Mouse (Mus musculus): ENCODE measurements at regions not wholly inside any gene's neighbourhood (a gene's known extent, or its start where the extent isn't known, plus 50 kb on each side); places are given as distances from the start of the nearest gene placed in this dataset.

DNA sequence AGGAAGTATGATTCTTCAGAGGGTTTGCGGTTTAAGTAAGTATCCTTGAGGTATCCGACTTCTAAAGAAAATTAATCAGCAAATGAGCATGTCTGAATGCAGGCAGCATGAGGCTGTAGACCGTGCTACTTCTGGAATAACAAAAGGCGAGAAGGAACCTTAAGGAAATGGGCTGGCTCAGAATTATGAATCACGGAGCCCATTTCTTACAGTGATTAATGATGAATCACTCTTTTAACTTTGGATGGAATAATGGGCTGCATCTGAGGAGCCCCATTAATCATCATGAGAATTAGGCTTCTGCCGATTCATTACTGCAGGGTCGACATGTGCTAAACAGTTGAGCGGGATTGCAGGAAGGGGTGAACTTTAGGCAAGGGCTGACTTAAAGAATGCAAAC lies 865.1 kb upstream of the Car8 start:
- Histone ChIP-seq H3K4me1 (peaks cover 10% of the 10 kb centered on the region), H3K36me3 (no peaks in the 10 kb centered on the region), H3K27ac (replicated peaks) (no peak overlapping the region), H3K9me3 (replicated peaks) (0 out of 2 replicates have a peak, but pooled peaks cover 9% of the 10 kb centered on the region), H3K4me3 (no peak overlapping the region), H3K27me3 (ENCODE audit: low read depth, poor library complexity, severe bottlenecking) (no peaks in the 10 kb centered on the region)
- no peak for DNase-seq (ENCODE audit: low spot score)
- 78% methylated on average over 8 of the region's 8 CpGs for WGBS

DNA sequence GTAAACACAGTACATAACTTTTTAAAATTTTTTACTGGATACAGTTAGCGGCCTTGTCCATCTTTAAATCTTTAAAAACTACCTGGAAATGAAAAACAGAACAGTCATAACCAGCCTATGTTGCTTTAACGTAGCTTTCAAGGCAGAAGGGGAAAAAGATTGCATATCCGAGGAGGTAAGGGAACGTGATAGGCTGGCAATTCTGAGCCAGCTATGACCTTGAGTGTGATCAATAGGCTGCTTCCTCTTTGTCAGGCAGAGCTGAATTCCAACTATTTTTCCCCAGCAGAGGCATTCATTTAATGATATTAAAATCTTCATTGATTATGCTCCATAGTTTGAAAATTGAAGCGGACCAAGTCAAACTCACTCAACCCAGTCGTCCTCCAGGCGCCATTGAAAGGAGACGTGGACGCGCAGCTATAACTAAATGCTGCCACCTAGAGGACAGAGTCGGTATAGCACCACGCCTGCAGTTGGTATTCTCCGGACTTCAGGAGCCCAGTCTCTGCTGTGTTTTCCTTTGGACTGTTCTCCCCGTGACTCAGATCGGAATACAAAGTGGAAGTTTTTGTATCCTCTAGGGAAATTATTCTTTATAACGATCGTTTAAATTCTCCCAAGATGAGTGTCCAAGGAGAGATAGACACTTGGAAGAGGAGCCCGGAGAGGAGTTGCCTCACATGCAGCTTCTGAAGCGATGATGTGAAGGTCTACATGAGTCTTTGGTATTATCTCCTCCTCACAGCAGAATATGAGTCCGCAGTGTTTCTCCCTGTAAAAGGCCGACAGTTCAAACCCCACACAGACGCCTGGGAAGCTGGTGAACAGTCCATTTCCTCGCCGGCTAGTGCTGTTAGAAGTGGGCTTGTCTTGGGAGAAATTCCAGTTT lies 858.2 kb upstream of the Car8 start:
- no peaks in the 10 kb centered on the region for H3K9me3 ChIP-seq (replicated peaks)
- peaks cover 43% of the 10 kb centered on the region for H3K4me1 ChIP-seq
- H3K4me3 ChIP-seq: peak overlapping the region; percentile 35
- no peaks in the 10 kb centered on the region for H3K27me3 ChIP-seq (ENCODE audit: low read depth, poor library complexity, severe bottlenecking)
- peak overlapping the region; percentile 75 for H3K27ac ChIP-seq (replicated peaks)
- no peaks in the 10 kb centered on the region for H3K36me3 ChIP-seq
- WGBS: 26% methylated on average over 24 of the region's 24 CpGs
- peak; percentile 89 for DNase-seq (ENCODE audit: low spot score)

DNA sequence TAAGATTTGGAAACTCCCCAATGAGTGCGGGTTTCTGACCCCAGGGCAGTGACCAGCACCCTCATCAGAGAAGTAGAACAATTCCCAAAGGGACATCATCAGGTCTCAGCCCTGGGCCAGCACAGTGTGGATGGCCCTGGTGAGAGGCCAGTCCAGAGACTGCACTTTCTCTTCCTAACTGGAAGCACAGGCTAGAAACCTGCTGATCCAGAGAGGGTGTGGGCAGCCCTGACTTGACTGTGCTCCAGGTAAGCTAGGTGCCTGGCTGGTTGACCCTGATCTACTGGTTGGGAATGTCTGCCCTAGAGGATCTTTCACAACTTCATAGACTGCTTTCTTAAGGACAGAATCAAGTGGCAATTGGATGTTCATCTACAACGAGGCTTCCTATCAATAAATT lies 857.4 kb upstream of the Car8 start:
- H3K27ac ChIP-seq (replicated peaks): peak overlapping the region; percentile 75
- H3K9me3 ChIP-seq (replicated peaks): no peaks in the 10 kb centered on the region
- 82% methylated on average over 2 of the region's 2 CpGs for WGBS
- DNase-seq (ENCODE audit: low spot score): no peak
- H3K27me3 ChIP-seq (ENCODE audit: low read depth, poor library complexity, severe bottlenecking): no peaks in the 10 kb centered on the region
- H3K4me1 ChIP-seq: peaks cover 43% of the 10 kb centered on the region
- H3K36me3 ChIP-seq: no peaks in the 10 kb centered on the region
- H3K4me3 ChIP-seq: peak overlapping the region; percentile 35; the same call in 1 of the 2 replicates

DNA sequence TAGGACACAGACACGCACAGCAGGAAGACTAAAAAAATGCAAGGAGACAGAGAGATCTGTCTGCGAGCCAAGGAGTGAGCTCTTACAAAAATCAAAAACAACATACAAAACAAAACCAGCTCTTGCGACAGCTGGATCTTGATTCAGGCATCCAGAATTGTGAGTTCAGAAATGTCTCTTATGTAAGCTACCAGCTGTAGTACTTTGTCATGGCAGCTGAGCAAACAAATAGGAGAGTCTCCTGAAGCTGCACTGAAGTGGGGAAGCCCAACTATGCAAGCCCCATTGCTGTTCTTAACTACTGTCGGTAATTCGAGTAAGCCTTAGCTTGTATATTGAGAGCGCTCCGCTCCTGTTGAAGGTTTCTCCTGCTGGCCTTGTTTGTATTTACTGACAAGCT lies 856.8 kb upstream of the Car8 start:
- no peak overlapping the region; the same call in 1 of the 2 replicates for H3K4me3 ChIP-seq
- peak overlapping the region; percentile 75 for H3K27ac ChIP-seq (replicated peaks)
- H3K27me3 ChIP-seq (ENCODE audit: low read depth, poor library complexity, severe bottlenecking): no peaks in the 10 kb centered on the region
- H3K9me3 ChIP-seq (replicated peaks): no peaks in the 10 kb centered on the region
- peaks cover 43% of the 10 kb centered on the region for H3K4me1 ChIP-seq
- H3K36me3 ChIP-seq: no peaks in the 10 kb centered on the region
- 59% methylated on average over 7 of the region's 7 CpGs for WGBS
- no peak for DNase-seq (ENCODE audit: low spot score)

DNA sequence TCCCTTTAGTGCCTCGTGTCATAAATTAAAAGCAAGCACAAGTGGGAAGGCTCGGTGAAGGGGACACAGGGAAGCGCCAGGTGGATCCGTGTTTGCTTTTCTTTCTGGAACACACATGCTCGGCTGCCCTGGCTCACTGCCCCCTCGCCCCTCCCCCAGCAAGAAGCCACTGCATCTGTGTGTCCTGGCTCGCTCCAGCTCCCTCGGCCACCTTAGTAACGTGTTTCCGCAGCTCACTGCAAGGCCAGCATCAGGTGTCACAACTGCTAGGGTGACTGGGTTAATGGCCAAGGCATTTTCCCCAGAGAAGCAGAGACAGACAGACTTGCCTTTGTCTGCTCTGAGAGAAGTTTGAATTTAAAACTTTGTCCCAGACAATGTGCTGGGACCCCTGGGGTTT lies 855.7 kb upstream of the Car8 start:
- peak; percentile 19 for DNase-seq (ENCODE audit: low spot score)
- H3K27me3 ChIP-seq (ENCODE audit: low read depth, poor library complexity, severe bottlenecking): no peaks in the 10 kb centered on the region
- H3K4me3 ChIP-seq: no peak overlapping the region
- peak overlapping the region; percentile 57 for H3K27ac ChIP-seq (replicated peaks)
- peaks cover 43% of the 10 kb centered on the region for H3K4me1 ChIP-seq
- no peaks in the 10 kb centered on the region for H3K9me3 ChIP-seq (replicated peaks)
- no peaks in the 10 kb centered on the region for H3K36me3 ChIP-seq
- 38% methylated on average over 10 of the region's 10 CpGs for WGBS

DNA sequence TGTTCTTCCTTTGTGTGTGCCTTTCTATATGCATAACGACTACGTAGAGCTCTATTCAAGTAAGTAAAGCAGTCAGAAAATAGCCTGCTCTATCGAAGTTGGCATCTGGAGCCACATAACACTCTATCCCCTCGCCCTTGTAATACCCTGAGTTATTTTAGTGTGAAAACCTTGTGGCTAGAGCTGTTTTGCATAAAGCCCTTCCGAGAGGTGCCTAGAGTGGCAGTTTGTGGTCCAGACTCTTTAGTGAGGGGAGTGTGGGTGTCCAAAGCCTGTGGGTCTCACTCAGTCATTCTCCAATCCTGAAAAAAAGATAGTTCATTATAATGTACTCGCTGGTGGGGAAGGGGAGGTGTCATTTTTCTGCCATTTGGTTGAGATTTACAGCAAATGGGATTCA lies 855.2 kb upstream of the Car8 start:
- WGBS: 75% methylated on average over 6 of the region's 6 CpGs

DNA sequence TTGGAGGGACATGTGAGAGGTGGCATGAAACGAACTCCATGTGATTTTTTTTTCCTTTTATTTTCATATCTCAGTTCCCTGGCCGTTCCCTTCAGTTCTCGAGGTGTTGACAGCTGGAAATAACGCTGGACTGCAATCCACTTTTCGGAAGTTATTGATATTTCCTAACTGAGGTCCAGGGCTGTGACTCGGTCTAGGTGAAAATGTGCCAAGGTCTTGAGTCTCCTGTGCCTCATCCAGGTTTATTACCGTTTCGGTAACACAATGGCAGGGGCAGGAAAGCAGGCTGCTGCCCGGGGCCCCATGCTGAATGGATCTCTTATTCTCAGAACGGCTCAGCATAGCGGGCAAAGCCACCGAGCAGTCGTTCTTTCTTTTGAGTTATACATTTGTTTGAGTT lies 844.7 kb upstream of the Car8 start:
- 83% methylated on average over 13 of the region's 13 CpGs for WGBS
- no peaks in the 10 kb centered on the region for H3K36me3 ChIP-seq
- H3K4me3 ChIP-seq: no peak overlapping the region
- H3K9me3 ChIP-seq (replicated peaks): no peaks in the 10 kb centered on the region
- H3K4me1 ChIP-seq: peaks cover 27% of the 10 kb centered on the region
- no peak for DNase-seq (ENCODE audit: low spot score)
- no peaks in the 10 kb centered on the region for H3K27me3 ChIP-seq (ENCODE audit: low read depth, poor library complexity, severe bottlenecking)
- no peak overlapping the region for H3K27ac ChIP-seq (replicated peaks)

More for the DNA sequence above, 855.2 kb upstream of the Car8 start:
- Histone ChIP-seq H3K4me1 (peaks cover 43% of the 10 kb centered on the region), H3K4me3 (no peak overlapping the region), H3K36me3 (no peaks in the 10 kb centered on the region), H3K27me3 (ENCODE audit: low read depth, poor library complexity, severe bottlenecking) (no peaks in the 10 kb centered on the region), H3K27ac (replicated peaks) (peak overlapping the region; percentile 57), H3K9me3 (replicated peaks) (no peaks in the 10 kb centered on the region)
- no peak for DNase-seq (ENCODE audit: low spot score)

DNA sequence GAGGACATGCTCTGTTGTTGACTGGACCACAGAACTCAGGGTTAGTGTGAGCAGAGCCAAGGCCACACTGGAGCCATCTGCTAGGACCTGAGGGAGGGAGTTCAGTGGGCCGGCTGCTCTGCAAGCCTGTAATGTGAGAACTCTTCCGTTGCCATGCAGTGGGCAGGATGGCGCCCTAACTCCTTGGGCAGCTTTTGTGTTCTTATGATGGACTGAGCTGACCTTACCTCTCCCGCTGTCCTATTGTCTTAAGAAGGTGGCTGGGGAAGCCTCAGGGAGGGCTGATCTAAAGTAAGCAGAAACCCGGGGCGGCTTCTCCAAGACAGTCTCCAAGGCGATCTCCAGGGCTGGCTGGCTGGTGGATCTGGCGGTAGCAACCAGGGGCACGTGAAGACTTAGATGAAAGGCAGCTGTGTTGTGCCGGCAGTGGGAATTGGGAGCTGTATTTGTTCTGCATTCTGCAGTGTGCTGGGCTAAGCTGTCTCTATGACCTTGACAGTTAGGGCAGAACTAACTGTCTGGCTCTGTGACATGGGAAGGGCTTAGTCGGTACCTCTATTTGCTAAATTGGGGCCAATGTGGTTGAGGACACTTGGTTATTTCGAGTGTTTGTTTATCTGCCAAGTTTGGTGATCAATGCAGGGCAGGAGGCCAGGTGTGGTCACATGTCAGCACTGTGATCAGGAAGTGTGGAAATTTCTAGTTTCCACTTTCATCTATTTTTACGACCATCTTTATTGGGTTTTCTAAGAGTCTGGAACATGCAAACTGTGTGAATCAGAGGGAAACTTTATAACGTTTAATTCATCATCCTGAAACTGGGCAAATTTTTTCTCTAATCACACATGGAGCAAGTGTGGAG lies 843.1 kb upstream of the Car8 start:
- H3K27ac ChIP-seq (replicated peaks): peak overlapping the region; percentile 61

DNA sequence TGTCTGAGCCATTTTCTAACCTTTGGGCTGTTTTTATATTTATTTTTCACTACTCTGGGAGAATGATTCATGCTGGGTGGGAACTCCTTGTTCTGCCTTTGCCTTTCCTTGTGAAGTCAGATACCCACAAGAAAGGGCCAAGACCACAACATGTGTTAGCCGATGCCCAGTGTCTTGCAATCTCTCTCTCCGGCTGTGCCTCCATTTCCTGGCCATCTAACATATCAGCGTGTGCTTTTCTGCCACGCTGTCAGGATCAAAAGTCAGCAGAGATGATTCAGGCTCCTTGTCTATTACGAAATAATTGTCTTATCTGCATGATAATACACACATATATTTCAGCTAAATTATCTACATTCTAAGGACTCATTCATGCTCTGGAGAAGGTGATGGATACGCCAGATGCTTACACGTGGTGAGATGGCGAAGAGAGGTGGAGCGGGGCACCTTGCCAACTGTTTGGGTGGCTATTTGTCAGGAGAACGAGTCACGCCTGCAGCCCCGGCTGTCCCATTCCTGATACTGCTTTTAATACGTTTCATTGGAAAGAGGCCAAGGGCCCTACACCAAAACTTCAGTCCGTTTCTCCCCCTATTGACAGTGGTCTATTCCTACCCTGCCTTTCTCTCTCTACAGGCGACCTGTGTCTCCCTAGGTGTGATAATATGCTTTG lies 842.1 kb upstream of the Car8 start:
- no peak overlapping the region for H3K4me3 ChIP-seq
- 91% methylated on average over 15 of the region's 15 CpGs for WGBS
- DNase-seq (ENCODE audit: low spot score): no peak
- peaks cover 27% of the 10 kb centered on the region for H3K4me1 ChIP-seq
- no peaks in the 10 kb centered on the region for H3K9me3 ChIP-seq (replicated peaks)
- H3K27me3 ChIP-seq (ENCODE audit: low read depth, poor library complexity, severe bottlenecking): no peaks in the 10 kb centered on the region
- H3K36me3 ChIP-seq: no peaks in the 10 kb centered on the region
- no peak overlapping the region for H3K27ac ChIP-seq (replicated peaks)

More for the DNA sequence above, 843.1 kb upstream of the Car8 start:
- no peaks in the 10 kb centered on the region for H3K27me3 ChIP-seq (ENCODE audit: low read depth, poor library complexity, severe bottlenecking)
- no peaks in the 10 kb centered on the region for H3K36me3 ChIP-seq
- H3K4me1 ChIP-seq: peaks cover 27% of the 10 kb centered on the region
- no peak overlapping the region for H3K4me3 ChIP-seq
- DNase-seq (ENCODE audit: low spot score): peak; percentile 50
- WGBS: 43% methylated on average over 14 of the region's 14 CpGs
- no peaks in the 10 kb centered on the region for H3K9me3 ChIP-seq (replicated peaks)

DNA sequence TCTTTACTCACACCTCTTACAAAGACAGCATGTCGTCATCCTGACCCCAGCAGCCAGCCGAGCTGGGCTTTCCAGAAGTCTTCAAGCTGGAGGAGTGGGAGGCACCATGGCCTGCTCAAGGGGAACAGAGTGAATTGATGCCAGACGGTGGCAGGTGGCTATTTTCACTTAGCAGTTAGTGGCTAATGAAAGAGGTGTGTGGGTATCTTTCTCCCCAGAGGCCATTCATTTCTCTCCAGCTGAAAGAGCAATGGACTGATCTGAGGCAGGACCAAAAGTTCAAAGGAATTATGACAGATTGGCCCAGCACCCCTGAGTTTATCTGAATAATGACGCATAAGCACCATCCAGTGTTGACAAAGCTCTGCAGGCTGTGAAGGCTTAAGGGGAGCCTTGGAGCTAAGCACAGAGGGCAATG lies 841.0 kb upstream of the Car8 start:
- DNase-seq (ENCODE audit: low spot score): no peak
- H3K27ac ChIP-seq (replicated peaks): 0 out of 2 replicates have a peak overlapping the region, but pooled peaks have one; percentile 23
- WGBS: 50% methylated on average over 4 of the region's 4 CpGs
- H3K36me3 ChIP-seq: no peaks in the 10 kb centered on the region
- H3K4me3 ChIP-seq: no peak overlapping the region
- H3K4me1 ChIP-seq: peaks cover 33% of the 10 kb centered on the region
- no peaks in the 10 kb centered on the region for H3K27me3 ChIP-seq (ENCODE audit: low read depth, poor library complexity, severe bottlenecking)
- H3K9me3 ChIP-seq (replicated peaks): no peaks in the 10 kb centered on the region

DNA sequence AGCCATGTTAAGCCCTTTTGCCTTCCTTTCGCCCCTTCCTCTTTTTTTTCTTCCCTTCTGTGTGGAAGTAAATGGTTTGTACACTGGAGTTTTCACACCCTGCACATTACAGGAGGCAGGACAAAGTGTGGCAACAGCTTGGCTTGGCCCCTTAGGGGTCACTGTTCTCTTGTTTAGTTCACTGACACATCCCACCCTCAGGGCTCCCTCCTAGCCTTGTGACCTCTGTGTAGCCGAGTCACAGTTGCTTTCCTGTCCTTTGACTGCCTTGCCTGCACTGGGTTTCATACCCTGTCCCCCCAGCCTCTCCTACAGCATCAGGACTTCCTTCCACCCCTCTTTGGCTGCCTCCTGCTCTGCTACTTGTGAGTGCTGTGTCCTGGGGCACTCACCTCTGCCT lies 835.6 kb upstream of the Car8 start:
- Histone ChIP-seq H3K9me3 (replicated peaks) (no peaks in the 10 kb centered on the region), H3K4me1 (peaks cover 20% of the 10 kb centered on the region), H3K27me3 (ENCODE audit: low read depth, poor library complexity, severe bottlenecking) (no peaks in the 10 kb centered on the region; the same call in 1 of the 2 replicates), H3K36me3 (no peaks in the 10 kb centered on the region), H3K27ac (replicated peaks) (peak overlapping the region; percentile 79), H3K4me3 (no peak overlapping the region)
- 30% methylated on average over 2 of the region's 2 CpGs for WGBS
- DNase-seq (ENCODE audit: low spot score): no peak

DNA sequence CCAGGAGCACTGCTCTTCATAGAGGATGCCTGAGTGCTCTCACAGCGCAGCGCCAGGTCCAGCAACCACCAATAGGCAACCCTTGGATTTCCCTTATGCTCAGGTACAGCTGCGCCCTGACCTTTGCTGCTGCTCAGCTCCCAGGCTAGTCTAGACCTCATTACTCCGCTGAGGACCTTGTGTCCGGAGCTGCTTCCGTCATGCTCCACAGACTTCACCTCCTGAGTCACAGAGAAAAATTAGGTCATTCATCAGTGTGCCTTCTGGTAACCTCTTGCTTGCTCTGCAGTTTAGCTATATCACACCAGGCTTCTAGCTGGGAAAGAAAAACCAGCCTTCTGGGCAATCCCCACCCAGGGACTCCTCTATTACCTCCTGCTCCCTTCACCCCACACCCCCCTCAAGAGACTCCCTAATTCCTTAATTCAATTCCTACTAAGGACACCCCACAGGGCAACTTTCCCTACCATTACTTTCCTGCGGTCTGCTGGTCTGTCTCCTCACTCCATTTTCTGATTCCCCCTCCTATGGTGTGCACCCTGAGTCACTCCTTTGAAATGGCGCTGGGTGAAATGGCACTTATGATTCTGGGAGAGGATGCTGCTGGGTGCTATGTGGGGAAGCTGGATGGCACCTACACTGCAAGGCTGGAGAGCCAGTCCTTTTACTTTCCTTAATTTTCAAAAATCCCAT lies 835.0 kb upstream of the Car8 start:
- H3K36me3 ChIP-seq: no peaks in the 10 kb centered on the region
- peak overlapping the region; percentile 79 for H3K27ac ChIP-seq (replicated peaks)
- DNase-seq (ENCODE audit: low spot score): no peak
- H3K4me1 ChIP-seq: peaks cover 20% of the 10 kb centered on the region
- no peaks in the 10 kb centered on the region; the same call in 1 of the 2 replicates for H3K27me3 ChIP-seq (ENCODE audit: low read depth, poor library complexity, severe bottlenecking)
- no peaks in the 10 kb centered on the region for H3K9me3 ChIP-seq (replicated peaks)
- H3K4me3 ChIP-seq: no peak overlapping the region
- WGBS: 61% methylated on average over 8 of the region's 8 CpGs

Data from midbrain, embryonic 10.5 days (tissue).